Mouse (Mus musculus) spleen, adult 2 months (tissue): ENCODE measurements around the gene March10. TPM values are rescaled to one million over a fixed set of nuclear protein-coding genes. Genes with fewer than 3 reads are reported as not detected.

Source experiments
- DNase-seq, 2 experiments: peaks; one replicate each; pipeline versions ENCODE4 v3.0.0 to v3.0.0-alpha.2; 2012 to 2021; ENCODE audit warnings: low spot score in 2 of 2, low read depth in 1 of 2
- H3K27ac ChIP-seq: fragments of 200-500 bp; 2 replicates; pipeline ENCODE4 v1.5.1; 2012; ENCODE audit warnings: low read length, inconsistent platforms; ENCODE audit not compliant: insufficient read depth
- H3K27me3 ChIP-seq: fragments of 200-500 bp; 2 replicates; pipeline ENCODE4 v1.6.1; 2012; ENCODE audit warnings: mild to moderate bottlenecking, moderate library complexity, low read length, inconsistent platforms; ENCODE audit not compliant: control insufficient read depth, insufficient read depth
- H3K36me3 ChIP-seq: fragments of 200-500 bp; 2 replicates; pipeline ENCODE4 v1.6.1; 2012; ENCODE audit warnings: mild to moderate bottlenecking, low read length, inconsistent platforms; ENCODE audit not compliant: control insufficient read depth, insufficient read depth
- H3K4me1 ChIP-seq: fragments of 200-500 bp; 2 replicates; pipeline ENCODE4 v1.6.1; 2011; ENCODE audit warnings: inconsistent platforms; ENCODE audit not compliant: control insufficient read depth, insufficient read depth, insufficient read length
- H3K4me3 ChIP-seq: fragments of 200-500 bp; 2 replicates; pipeline ENCODE4 v1.5.1; 2011; ENCODE audit warnings: mild to moderate bottlenecking, inconsistent platforms; ENCODE audit not compliant: insufficient read depth, insufficient read length; ENCODE audit errors: extremely low read depth
- CTCF ChIP-seq: fragments of 200-500 bp; IDR thresholded peaks from 2 replicates; pipeline ENCODE4 v1.5.1; 2011; ENCODE audit warnings: mild to moderate bottlenecking, inconsistent platforms; ENCODE audit not compliant: insufficient read depth, insufficient read length, insufficient replicate concordance; ENCODE audit errors: extremely low read depth
- POLR2A ChIP-seq: fragments of 200-500 bp; IDR thresholded peaks from 2 replicates; pipeline ENCODE4 v1.6.1; 2011; ENCODE audit warnings: low read depth, low read length, inconsistent platforms
- WGBS: fragments of 180-500 bp; shearing (Covaris S2); methylation state at CpG from one replicate; pipeline ENCODE4 v1.1.7; 2018; 5-methylcytosine and 5-hydroxymethylcytosine counted together
- polyA plus RNA-seq: library from polyadenylated mRNA; depleted of rRNA; stranded (reverse); fragments of >200 nt; gene quantifications from 2 replicates; pipeline ENCODE4 v1.2.3, GENCODE M21; 2012

The March10 gene
- polyA plus RNA-seq, 1 experiment, result not detected

DNA sequence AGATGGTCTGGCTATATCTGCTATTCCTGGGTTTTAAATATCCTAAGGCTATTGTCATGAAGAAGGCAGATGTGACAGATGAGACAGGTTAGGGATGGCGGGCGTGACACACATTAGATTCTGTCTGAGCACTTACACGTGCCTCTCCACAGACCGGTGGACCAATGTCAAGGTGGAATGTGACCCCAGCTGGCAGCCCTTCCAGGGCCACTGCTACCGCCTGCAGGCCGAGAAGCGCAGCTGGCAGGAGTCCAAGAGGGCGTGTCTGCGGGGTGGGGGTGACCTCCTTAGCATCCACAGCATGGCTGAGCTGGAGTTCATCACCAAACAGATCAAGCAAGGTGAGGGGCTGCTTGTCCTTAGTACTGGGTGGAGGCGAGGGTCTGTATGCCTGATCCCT lies 124.8 kb downstream of the March10 start:
- Histone ChIP-seq H3K36me3 (no peaks in the 10 kb centered on the region), H3K27me3 (no peaks in the 10 kb centered on the region), H3K4me3 (no peak overlapping the region), H3K4me1 (no peaks in the 10 kb centered on the region), H3K27ac (no peak overlapping the region)
- no peak for DNase-seq
- WGBS, result 68% methylated on average over 10 of the region's 10 CpGs
- no peak for TF ChIP-seq CTCF
- no peak for TF ChIP-seq POLR2A

DNA sequence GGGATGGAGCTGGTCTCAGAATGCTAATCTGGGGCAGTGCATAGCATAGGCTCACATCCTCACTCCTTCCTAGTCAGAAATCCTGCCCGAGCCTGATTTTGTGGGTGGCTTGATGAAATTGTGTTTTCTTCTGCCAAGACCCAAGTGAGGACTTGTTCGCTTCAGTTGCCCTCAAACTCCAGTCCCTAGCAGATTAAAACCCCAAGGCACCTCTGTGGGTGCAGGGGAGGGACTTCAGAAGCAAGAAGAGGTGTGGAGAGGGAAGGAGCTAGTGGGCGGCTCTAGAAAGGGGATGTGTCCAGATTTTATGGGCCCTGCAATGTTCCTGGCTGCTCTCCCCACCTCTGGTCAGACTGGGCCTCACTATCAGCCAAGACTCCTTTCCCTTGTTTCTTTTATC lies 125.4 kb downstream of the March10 start:
- Histone ChIP-seq H3K36me3 (no peaks in the 10 kb centered on the region), H3K4me1 (no peaks in the 10 kb centered on the region), H3K4me3 (no peak overlapping the region), H3K27ac (no peak overlapping the region), H3K27me3 (no peaks in the 10 kb centered on the region)
- no peak for TF ChIP-seq CTCF
- no peak for TF ChIP-seq POLR2A
- WGBS, result 72% methylated on average over 3 of the region's 3 CpGs
- no peak for DNase-seq

DNA sequence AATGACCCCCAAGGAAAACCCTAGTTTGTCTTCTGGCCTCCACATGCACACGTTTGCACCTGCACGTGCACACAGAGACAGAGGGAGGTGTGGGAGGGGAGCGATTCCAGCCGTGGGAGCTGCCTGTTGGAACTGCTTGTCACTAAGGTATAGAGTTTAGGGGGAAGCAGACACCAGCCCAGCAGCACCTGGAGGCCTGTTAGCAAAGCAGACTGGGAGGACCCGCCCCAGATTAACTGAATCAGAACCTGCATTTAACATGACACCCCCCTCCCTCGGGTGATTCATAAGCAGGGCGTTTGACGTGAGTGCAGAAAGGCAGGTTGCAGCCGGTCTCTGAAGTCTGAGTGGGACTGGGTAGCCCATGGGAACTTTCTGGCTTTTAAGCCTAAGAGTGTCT lies 126.6 kb downstream of the March10 start:
- WGBS, result 84% methylated on average over 9 of the region's 9 CpGs
- H3K36me3 ChIP-seq, result no peaks in the 10 kb centered on the region
- DNase-seq, result no peak
- no peak overlapping the region for H3K4me3 ChIP-seq
- no peaks in the 10 kb centered on the region for H3K27me3 ChIP-seq
- no peak overlapping the region for H3K27ac ChIP-seq
- no peaks in the 10 kb centered on the region for H3K4me1 ChIP-seq
- no peak for TF ChIP-seq POLR2A
- TF ChIP-seq CTCF, result no peak

DNA sequence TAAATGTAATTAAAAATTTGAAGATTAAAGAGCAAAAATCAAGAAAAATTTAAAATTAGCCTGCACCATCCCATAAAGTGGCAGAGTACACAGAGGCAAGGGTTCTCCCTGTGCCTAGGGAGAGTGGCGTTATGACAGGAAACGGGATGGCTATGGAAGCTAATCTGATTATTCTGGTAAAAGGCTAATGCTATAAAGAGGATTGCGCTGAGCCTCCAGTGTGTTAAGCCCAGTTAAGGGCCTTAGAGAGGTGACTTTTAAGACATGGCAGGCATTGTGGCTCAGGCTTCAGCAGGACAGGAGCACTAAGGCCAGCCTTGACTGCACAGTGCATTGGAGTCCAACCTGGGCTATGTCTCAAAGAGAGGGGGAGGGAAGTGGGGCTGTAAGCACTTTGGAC lies 129.4 kb downstream of the March10 start:
- Histone ChIP-seq H3K27me3 (no peaks in the 10 kb centered on the region), H3K4me1 (no peaks in the 10 kb centered on the region), H3K4me3 (no peak overlapping the region), H3K36me3 (no peaks in the 10 kb centered on the region), H3K27ac (no peak overlapping the region)
- TF ChIP-seq CTCF (no peak), POLR2A (no peak)
- 95% methylated on average over 3 of the region's 3 CpGs for WGBS
- no peak for DNase-seq

DNA sequence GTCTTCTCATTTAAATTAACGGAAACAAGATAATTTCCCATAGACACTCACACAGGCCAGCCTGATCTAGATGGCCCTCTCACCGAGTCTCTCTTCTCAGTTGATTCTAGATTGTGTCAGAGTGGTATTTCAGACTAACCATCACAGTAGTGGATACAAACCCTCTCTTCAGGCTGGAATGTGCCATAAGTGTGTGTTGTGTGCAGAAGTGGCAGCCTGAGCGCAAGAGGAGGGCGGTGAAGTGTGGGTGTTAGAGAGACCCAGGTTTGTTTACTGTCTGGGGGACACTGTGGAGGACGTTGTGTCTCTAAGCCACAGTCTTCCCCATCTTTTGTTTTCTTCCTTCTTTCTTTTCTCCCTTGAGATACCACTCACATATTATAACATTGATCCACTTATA lies 133.0 kb downstream of the March10 start:
- no peak overlapping the region for H3K4me3 ChIP-seq
- no peak overlapping the region for H3K27ac ChIP-seq
- DNase-seq, result no peak
- TF ChIP-seq CTCF (no peak), POLR2A (no peak)
- H3K27me3 ChIP-seq, result no peaks in the 10 kb centered on the region
- no peaks in the 10 kb centered on the region for H3K36me3 ChIP-seq
- H3K4me1 ChIP-seq, result no peaks in the 10 kb centered on the region
- 81% methylated on average over 5 of the region's 5 CpGs for WGBS

DNA sequence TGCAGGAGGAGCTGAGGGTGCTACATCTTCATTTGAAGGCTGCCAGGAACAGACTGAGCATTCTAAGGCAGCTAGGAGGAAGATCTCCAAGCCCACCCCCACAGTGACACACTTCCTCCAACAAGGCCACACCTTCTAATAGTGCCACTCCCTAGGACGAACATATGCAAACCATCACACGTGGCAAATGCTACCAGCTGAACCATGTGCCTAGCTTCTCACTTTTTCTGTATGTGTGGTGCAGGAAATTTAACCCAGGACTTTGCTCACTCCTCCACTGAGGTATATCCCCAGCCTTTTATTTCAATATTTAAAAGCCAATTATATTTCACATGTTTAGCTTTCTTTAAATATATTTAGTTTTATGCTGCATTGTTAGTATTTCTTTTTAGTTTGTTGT lies 135.4 kb downstream of the March10 start:
- WGBS, result 22% methylated on average over 2 of the region's 2 CpGs
- DNase-seq, result no peak
- Histone ChIP-seq H3K4me3 (no peak overlapping the region), H3K36me3 (no peaks in the 10 kb centered on the region), H3K27ac (no peak overlapping the region), H3K27me3 (no peaks in the 10 kb centered on the region), H3K4me1 (no peaks in the 10 kb centered on the region)
- TF ChIP-seq POLR2A (no peak), CTCF (no peak)

DNA sequence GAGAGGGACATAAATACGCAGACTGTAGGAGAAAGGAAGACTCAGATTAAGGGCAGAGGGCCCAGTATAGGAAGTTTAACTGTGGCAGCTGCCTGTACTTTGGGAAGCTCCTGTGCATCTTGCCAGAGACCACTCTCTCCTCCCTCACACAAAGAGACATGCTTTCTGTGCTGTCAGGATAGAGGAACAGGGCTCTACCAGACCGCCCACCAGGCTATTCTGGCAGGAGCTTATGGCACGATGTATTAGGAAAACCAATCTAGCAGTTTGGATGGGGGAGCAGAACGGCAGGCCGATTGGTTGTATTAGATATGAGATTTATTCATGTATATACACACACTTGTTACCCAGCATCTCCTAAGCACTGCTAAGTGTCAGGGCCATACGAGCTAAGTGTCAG lies 138.8 kb downstream of the March10 start:
- no peak for DNase-seq
- Histone ChIP-seq H3K27ac (no peak overlapping the region), H3K36me3 (no peaks in the 10 kb centered on the region), H3K27me3 (no peaks in the 10 kb centered on the region), H3K4me3 (no peak overlapping the region), H3K4me1 (no peaks in the 10 kb centered on the region)
- TF ChIP-seq CTCF (no peak), POLR2A (no peak)
- 91% methylated on average over 6 of the region's 6 CpGs for WGBS

DNA sequence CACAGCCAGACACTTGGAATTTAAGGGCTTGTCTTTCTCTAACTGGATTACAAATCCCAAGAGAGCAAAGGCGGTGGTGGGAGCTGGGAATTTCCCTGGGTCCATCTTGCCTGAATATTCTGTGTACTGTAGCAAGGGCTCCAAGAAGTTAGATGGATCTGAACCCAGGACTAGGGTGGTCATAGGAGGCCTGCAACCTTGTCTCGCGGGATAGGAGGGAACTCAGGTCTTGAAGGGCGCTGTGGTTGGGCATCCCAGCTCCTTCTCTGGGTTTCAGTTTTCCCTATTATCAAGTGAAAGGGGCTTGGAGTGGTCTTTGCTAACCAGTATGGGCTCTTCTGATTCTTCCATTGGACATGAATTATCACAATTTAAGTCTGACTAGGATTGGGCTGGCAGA lies 140.4 kb downstream of the March10 start:
- no peak for TF ChIP-seq CTCF
- TF ChIP-seq POLR2A, result no peak
- Histone ChIP-seq H3K36me3 (no peaks in the 10 kb centered on the region), H3K4me3 (no peak overlapping the region), H3K4me1 (no peaks in the 10 kb centered on the region), H3K27me3 (no peaks in the 10 kb centered on the region), H3K27ac (no peak overlapping the region)
- DNase-seq, result no peak
- 93% methylated on average over 4 of the region's 4 CpGs for WGBS
